Mouse (Mus musculus) lung, embryonic 14.5 days (tissue): ENCODE measurements around the gene Adam17. TPM values are rescaled to one million over a fixed set of nuclear protein-coding genes. Genes with fewer than 3 reads are reported as not detected.

ENCODE experiments used
- ATAC-seq: fragments of 200-750 bp; cut with Nextera tagmentation; 2 replicates; pipeline ENCODE4 v1.8.0; 2017; ENCODE audit warnings: mild to moderate bottlenecking, moderate TSS enrichment, moderate library complexity; ENCODE audit not compliant: insufficient read depth
- DNase-seq: peaks from one replicate; pipeline ENCODE4 v3.0.0-alpha.2; 2015
- H3K27ac ChIP-seq: fragments of 300-500 bp; sonication (generic); 2 replicates; pipeline ENCODE4 v1.5.1; 2014; ENCODE audit warnings: low read depth, mild to moderate bottlenecking, moderate library complexity
- H3K27me3 ChIP-seq: fragments of 300-500 bp; sonication (generic); 2 replicates; pipeline ENCODE4 v1.6.1; 2014; ENCODE audit warnings: low read length, control low read depth; ENCODE audit not compliant: insufficient read depth
- H3K36me3 ChIP-seq: fragments of 300-500 bp; sonication (generic); 2 replicates; pipeline ENCODE4 v1.6.1; 2014; ENCODE audit warnings: control low read depth; ENCODE audit not compliant: insufficient read depth
- H3K4me1 ChIP-seq: fragments of 300-500 bp; sonication (generic); 2 replicates; pipeline ENCODE4 v1.6.1; 2014; ENCODE audit warnings: antibody characterized with exemption, control low read depth; ENCODE audit not compliant: insufficient read depth
- H3K4me2 ChIP-seq: fragments of 300-500 bp; sonication (generic); 2 replicates; pipeline ENCODE4 v1.6.1; 2014; ENCODE audit warnings: mild to moderate bottlenecking
- H3K4me3 ChIP-seq: fragments of 300-500 bp; sonication (generic); 2 replicates; pipeline ENCODE4 v1.5.1; 2014; ENCODE audit warnings: low read depth, low read length
- H3K9ac ChIP-seq: fragments of 300-500 bp; sonication (generic); 2 replicates; pipeline ENCODE4 v1.6.1; 2014
- H3K9me3 ChIP-seq: fragments of 300-500 bp; sonication (generic); 2 replicates; pipeline ENCODE4 v1.6.1; 2016; ENCODE audit warnings: low read depth, low read length, control low read depth
- CTCF ChIP-seq: IDR thresholded peaks from 2 replicates; pipeline ENCODE4 v1.5.1; 2016; ENCODE audit warnings: antibody characterized with exemption, low read depth
- WGBS: fragments of 180-500 bp; shearing (Covaris S2); extraction: QIAGEN DNeasy Blood & Tissue Kit; methylation state at CpG from one replicate; pipeline ENCODE4 v1.1.7; 2014; 5-methylcytosine and 5-hydroxymethylcytosine counted together
- polyA plus RNA-seq: library from polyadenylated mRNA; unstranded; fragments of >200 nt; fragmentation: Nextera tagmentation; extraction: Ambion mirVana; gene quantifications from 2 replicates; pipeline ENCODE4 v1.2.1, GENCODE M21; 2014

The Adam17 gene
- polyA plus RNA-seq, 1 experiment from 2014 or later: 45.5 TPM

- DNase-seq (no peak), ATAC-seq (no peak)
- no peak for TF ChIP-seq CTCF
- Histone ChIP-seq H3K4me1 (no peaks in the 10 kb centered on the region), H3K27ac (no peak overlapping the region), H3K9ac (no peak overlapping the region), H3K36me3 (peaks cover 55% of the 10 kb centered on the region), H3K9me3 (0 out of 2 replicates have a peak, but pooled peaks cover 6% of the 10 kb centered on the region), H3K4me3 (no peak overlapping the region), H3K4me2 (no peak overlapping the region), H3K27me3 (no peaks in the 10 kb centered on the region)
- WGBS: 87% methylated on average over 7 of the region's 7 CpGs
Measured at GRCm38 (mm10) chr12:21350113-21350876, 23.1 kb downstream of the Adam17 start.

- H3K27ac ChIP-seq: no peak overlapping the region
- no peak overlapping the region for H3K4me3 ChIP-seq
- DNase-seq: no peak
- no peaks in the 10 kb centered on the region for H3K4me1 ChIP-seq
- no peak for ATAC-seq
- H3K9ac ChIP-seq: no peak overlapping the region
- H3K9me3 ChIP-seq: 0 out of 2 replicates have a peak, but pooled peaks cover 3% of the 10 kb centered on the region
- H3K4me2 ChIP-seq: no peak overlapping the region
- WGBS: 89% methylated on average over 7 of the region's 7 CpGs
- no peak for TF ChIP-seq CTCF
- peaks cover 41% of the 10 kb centered on the region for H3K36me3 ChIP-seq
- H3K27me3 ChIP-seq: no peaks in the 10 kb centered on the region
Measured at GRCm38 (mm10) chr12:21346972-21347371, 26.5 kb downstream of the Adam17 start.

- H3K27me3 ChIP-seq: no peaks in the 10 kb centered on the region
- H3K9me3 ChIP-seq: no peaks in the 10 kb centered on the region
- 96% methylated on average over 5 of the region's 5 CpGs for WGBS
- H3K4me3 ChIP-seq: no peak overlapping the region
- DNase-seq (no peak), ATAC-seq (no peak)
- H3K4me2 ChIP-seq: no peak overlapping the region
- no peak for TF ChIP-seq CTCF
- no peaks in the 10 kb centered on the region for H3K4me1 ChIP-seq
- peaks cover 57% of the 10 kb centered on the region for H3K36me3 ChIP-seq
- no peak overlapping the region for H3K9ac ChIP-seq
- no peak overlapping the region for H3K27ac ChIP-seq
Measured at GRCm38 (mm10) chr12:21340674-21341073, 32.8 kb downstream of the Adam17 start.

GRCm38 (mm10) chr12:21337171-21337570 is 36.3 kb downstream of the Adam17 start:
- WGBS: 88% methylated on average over 5 of the region's 5 CpGs
- Histone ChIP-seq H3K27me3 (no peaks in the 10 kb centered on the region), H3K27ac (no peak overlapping the region), H3K9me3 (no peaks in the 10 kb centered on the region), H3K9ac (no peak overlapping the region), H3K36me3 (peaks cover 74% of the 10 kb centered on the region), H3K4me3 (no peak overlapping the region), H3K4me2 (no peak overlapping the region), H3K4me1 (no peaks in the 10 kb centered on the region)
- ATAC-seq (no peak), DNase-seq (no peak)
- no peak for TF ChIP-seq CTCF

DNA sequence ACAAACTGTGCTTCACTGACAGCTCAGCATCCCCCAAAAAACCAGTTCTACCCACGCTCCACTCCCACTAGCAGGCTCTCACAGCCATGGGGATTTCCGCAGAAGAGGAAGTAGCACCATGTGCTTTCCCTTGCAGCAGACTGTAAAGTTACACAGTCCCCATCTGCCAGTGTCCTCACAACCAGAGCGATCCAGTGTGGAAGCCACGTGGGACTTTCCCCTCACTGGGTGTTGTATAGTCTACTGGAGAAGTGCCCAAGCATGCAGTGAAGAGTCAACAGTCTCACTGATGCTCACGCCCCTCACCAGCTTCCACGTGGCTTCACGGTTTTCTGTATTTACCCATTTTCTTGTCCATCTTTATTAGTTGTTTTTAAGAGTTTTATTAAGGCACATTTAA is 37.6 kb downstream of the Adam17 start:
- DNase-seq (no peak), ATAC-seq (no peak)
- H3K9ac ChIP-seq: no peak overlapping the region
- TF ChIP-seq CTCF: no peak
- no peaks in the 10 kb centered on the region for H3K9me3 ChIP-seq
- H3K4me1 ChIP-seq: no peaks in the 10 kb centered on the region
- no peak overlapping the region for H3K4me3 ChIP-seq
- no peak overlapping the region for H3K27ac ChIP-seq
- 87% methylated on average over 7 of the region's 7 CpGs for WGBS
- no peak overlapping the region for H3K4me2 ChIP-seq
- H3K27me3 ChIP-seq: no peaks in the 10 kb centered on the region
- H3K36me3 ChIP-seq: peaks cover 79% of the 10 kb centered on the region

DNA sequence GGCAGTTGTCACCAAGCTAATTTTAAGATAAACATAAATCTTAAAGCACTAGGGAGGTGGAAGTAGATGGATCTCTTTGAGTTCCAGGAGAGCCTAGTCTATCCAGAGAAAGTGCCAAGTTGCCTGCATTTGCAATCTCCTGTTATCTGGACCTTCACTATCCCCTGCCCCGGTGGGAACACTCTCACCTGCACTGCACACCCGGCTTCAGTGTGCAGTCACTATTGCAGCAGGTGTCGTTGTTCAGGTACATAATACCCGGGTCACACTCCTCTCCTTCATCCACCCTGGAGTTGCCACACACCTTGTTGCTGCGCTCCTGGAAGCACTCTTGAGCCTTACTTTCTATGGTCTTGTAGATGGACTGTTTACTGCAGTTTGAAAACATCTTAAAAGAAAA is 39.7 kb downstream of the Adam17 start:
- whole genome bisulfite sequencing: 92% methylated on average over 5 of the region's 5 CpGs

DNA sequence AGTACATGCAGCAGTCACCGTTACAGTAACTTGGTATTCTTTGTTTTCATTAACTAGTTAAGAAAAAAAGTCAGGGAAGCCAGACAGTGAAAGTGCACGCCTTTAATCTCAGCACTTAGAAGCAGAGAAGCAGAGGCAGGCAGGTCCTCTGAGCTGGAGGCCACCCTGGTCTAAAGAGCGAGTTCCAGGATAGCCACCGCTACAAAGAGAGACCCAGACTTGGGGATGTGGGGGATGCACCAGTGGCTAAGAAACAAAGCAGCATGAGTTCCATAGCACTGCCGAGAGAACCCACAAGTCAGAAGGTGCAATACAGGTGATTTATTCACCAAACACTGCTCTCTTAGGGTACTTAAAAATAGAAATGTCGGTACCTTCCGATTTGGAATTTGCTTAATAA is 40.4 kb downstream of the Adam17 start:
- DNase-seq (no peak), ATAC-seq (no peak)
- H3K4me1 ChIP-seq: no peaks in the 10 kb centered on the region
- no peak overlapping the region for H3K4me2 ChIP-seq
- H3K9ac ChIP-seq: no peak overlapping the region
- peaks cover 83% of the 10 kb centered on the region for H3K36me3 ChIP-seq
- TF ChIP-seq CTCF: no peak
- H3K9me3 ChIP-seq: no peaks in the 10 kb centered on the region
- 85% methylated on average over 7 of the region's 7 CpGs for WGBS
- H3K27me3 ChIP-seq: no peaks in the 10 kb centered on the region
- H3K4me3 ChIP-seq: no peak overlapping the region
- no peak overlapping the region for H3K27ac ChIP-seq

More for the DNA sequence above, 39.7 kb downstream of the Adam17 start:
- TF ChIP-seq CTCF: no peak
- Histone ChIP-seq H3K9ac (no peak overlapping the region), H3K4me1 (no peaks in the 10 kb centered on the region), H3K27ac (no peak overlapping the region), H3K4me2 (no peak overlapping the region), H3K9me3 (no peaks in the 10 kb centered on the region), H3K36me3 (peaks cover 80% of the 10 kb centered on the region), H3K4me3 (no peak overlapping the region), H3K27me3 (no peaks in the 10 kb centered on the region)
- DNase-seq (no peak), ATAC-seq (no peak)
